Mouse (Mus musculus) small intestine, adult 2 months (tissue): ENCODE measurements at regions not wholly inside any gene's neighbourhood (a gene's known extent, or its start where the extent isn't known, plus 50 kb on each side); places are given as distances from the start of the nearest gene placed in this dataset.

ENCODE experiments used
- CTCF ChIP-seq: fragments of 200-500 bp; IDR thresholded peaks from 2 replicates; pipeline ENCODE4 v1.5.1; 2012; ENCODE audit warnings: low read depth, mild to moderate bottlenecking, control low read depth, inconsistent platforms, low read length, moderate library complexity, mixed read lengths; ENCODE audit not compliant: insufficient replicate concordance, insufficient read length; ENCODE audit errors: extremely low read depth
- POLR2A ChIP-seq: fragments of 200-500 bp; IDR thresholded peaks from 2 replicates; pipeline ENCODE4 v1.6.1; 2012; ENCODE audit warnings: low read depth, mild to moderate bottlenecking, control low read depth, inconsistent platforms, low read length, moderate library complexity

DNA sequence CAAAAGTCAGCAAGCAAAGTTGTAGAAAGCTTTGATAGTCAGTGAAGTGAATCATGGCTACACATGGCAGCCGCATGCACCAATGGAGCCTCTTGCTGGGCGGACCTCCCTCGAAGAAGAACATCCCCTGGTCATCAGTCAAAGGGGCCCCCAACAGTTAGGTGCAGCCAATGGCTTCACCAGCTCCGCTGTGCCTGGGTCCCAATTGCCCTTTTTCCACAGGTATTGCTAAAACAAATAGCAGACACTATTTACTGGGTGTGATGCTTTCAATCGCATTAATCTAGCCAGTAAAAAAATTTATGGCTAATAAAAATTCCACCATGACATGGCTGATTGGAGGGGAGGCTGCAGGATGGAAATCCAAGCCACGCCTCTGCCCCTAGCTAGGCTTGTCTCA lies 606.7 kb upstream of the Sox9 start:
- TF ChIP-seq CTCF (no peak), POLR2A (no peak)
